13 mouse cellular contexts compared by ENCODE assay signal in the genomic region with DNA sequence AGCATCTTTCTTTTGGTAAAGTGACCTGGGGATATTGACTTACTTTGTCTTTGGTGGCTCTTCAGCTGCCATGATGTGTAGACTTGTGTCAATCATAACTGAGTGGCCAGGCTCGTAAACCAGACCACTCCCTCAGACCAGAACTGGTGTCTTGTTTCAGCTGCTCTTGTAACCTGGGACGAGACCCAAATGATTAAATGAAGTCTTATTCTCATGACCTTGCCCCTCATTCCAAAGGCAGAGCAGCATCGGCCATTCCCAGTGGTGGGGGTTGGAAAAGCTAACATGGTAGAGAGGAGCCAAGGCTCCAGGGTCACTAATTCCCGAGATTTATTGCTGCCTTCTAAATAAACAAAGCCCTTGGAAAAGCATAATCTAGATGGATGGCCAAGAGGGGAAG.
DNase-seq lines count a peak whose midpoint lies in the region; ATAC-seq and TF ChIP-seq lines count a peak whose summit lies in the region.
"Had no signal": no experiment of that assay in that cellular context is flagged by ENCODE, and none has a peak within 500 bp of the region (broad histone marks: within the 10 kb centered on the region; RNA-seq: fewer than 3 reads in every experiment).

No protein-coding gene starts in this region.

- H3K27ac ChIP-seq in liver, adult 2 months (replicated peaks; ENCODE audit: insufficient read depth, low read depth, low read length) = no peak overlapping the region
- peak overlapping the region; percentile 68 to 79 for H3K27ac ChIP-seq in heart, embryonic 14.5 days (replicated peaks in 1 of 2; ENCODE audit: control insufficient read depth in 1 of 2, insufficient read depth in 1 of 2, low read depth in 2 of 2, low read length in 2 of 2)
- H3K27ac ChIP-seq in kidney, adult 2 months (ENCODE audit: insufficient read depth, low read depth, low read length) = peak overlapping the region; percentile 32; the same call in 1 of the 2 replicates
- H3K27ac ChIP-seq: left cerebral cortex, adult 2 months; midbrain, embryonic 13.5 days had no signal

- no peaks in the 10 kb centered on the region for H3K27me3 ChIP-seq in liver, adult 2 months (ENCODE audit: control insufficient read depth, insufficient read depth, low read length)
- H3K27me3 ChIP-seq in heart, embryonic 14.5 days (ENCODE audit: control insufficient read depth, insufficient read depth, low read length) = no peaks in the 10 kb centered on the region
- H3K27me3 ChIP-seq in kidney, adult 2 months (replicated peaks; ENCODE audit: control insufficient read depth, insufficient read depth, low read length) = no peaks in the 10 kb centered on the region
- H3K27me3 ChIP-seq: CH12.LX; midbrain, embryonic 13.5 days had no signal

- no peaks in the 10 kb centered on the region for H3K9me3 ChIP-seq in heart, embryonic 14.5 days (ENCODE audit: control insufficient read depth, low read length)
- H3K9me3 ChIP-seq: midbrain, embryonic 13.5 days had no signal

- DNase-seq in liver, adult 2 months (ENCODE audit: extremely low read depth, low read depth, low spot score) = peak; percentile 34
- DNase-seq in liver = no peak
- DNase-seq in kidney, adult 2 months = peak; percentile 68
- DNase-seq in kidney, postnatal 4 days = peak; percentile 44 to 60
- no peak for DNase-seq in layer of hippocampus, adult 9-10 months (ENCODE audit: low spot score)
- no peak for DNase-seq in testis, postnatal 14 days (ENCODE audit: low spot score)
- DNase-seq: cerebellum, adult 11 months had no signal

- no peak overlapping the region for H3K4me3 ChIP-seq in liver, adult 2 months (ENCODE audit: insufficient read depth, low read depth, low read length)
- no peak overlapping the region for H3K4me3 ChIP-seq in heart, embryonic 14.5 days (ENCODE audit: control insufficient read depth in 1 of 2, insufficient read depth in 1 of 2, low read depth in 1 of 2, low read length in 2 of 2)
- no peak overlapping the region for H3K4me3 ChIP-seq in kidney, adult 2 months (ENCODE audit: insufficient read depth, low read depth, low read length)
- H3K4me3 ChIP-seq: left cerebral cortex, adult 2 months; midbrain, embryonic 13.5 days had no signal

- no peaks in the 10 kb centered on the region for H3K79me2 ChIP-seq in liver, adult 2 months (ENCODE audit: control insufficient read depth, insufficient read depth, low read length)

- H3K4me1 ChIP-seq in liver, adult 2 months (ENCODE audit: control insufficient read depth, insufficient read depth, low read length) = no peaks in the 10 kb centered on the region
- peaks cover 17 to 27% of the 10 kb centered on the region in 2 experiments for H3K4me1 ChIP-seq in heart, embryonic 14.5 days (ENCODE audit: control insufficient read depth in 2 of 2, insufficient read depth in 2 of 2, low read length in 2 of 2)
- no peaks in the 10 kb centered on the region for H3K4me1 ChIP-seq in kidney, adult 2 months (ENCODE audit: control insufficient read depth, insufficient read depth, low read length)

- H3K36me3 ChIP-seq in liver, adult 2 months (ENCODE audit: control insufficient read depth, insufficient read depth, low read length) = no peaks in the 10 kb centered on the region
- H3K36me3 ChIP-seq in heart, embryonic 14.5 days (ENCODE audit: control insufficient read depth, insufficient read depth, low read length) = no peaks in the 10 kb centered on the region
- H3K36me3 ChIP-seq in kidney, adult 2 months (ENCODE audit: control insufficient read depth, insufficient read depth, low read length) = no peaks in the 10 kb centered on the region
- H3K36me3 ChIP-seq: midbrain, embryonic 13.5 days had no signal

- no peak for TF ChIP-seq CTCF in liver, adult 2 months (IDR thresholded peaks at IDR 0.05; ENCODE audit: low read depth, low read length)
- no peak for TF ChIP-seq CTCF in kidney, adult 2 months (conservative IDR thresholded peaks at IDR 0.05; ENCODE audit: insufficient read depth, insufficient read length, low read depth, low read length)

- no peak overlapping the region for H3K9ac ChIP-seq in liver, adult 2 months (ENCODE audit: low read depth, low read length)
- H3K9ac ChIP-seq in heart, embryonic 14.5 days (ENCODE audit: low read length) = no peak overlapping the region
- H3K9ac ChIP-seq: midbrain, embryonic 13.5 days had no signal

- no peak for ATAC-seq in heart, embryonic 14.5 days (ENCODE audit: insufficient number of reproducible peaks, insufficient read depth, low FRiP score, low read depth)
- ATAC-seq: inflammation-experienced regulatory T-cells, adult 6 months; midbrain, embryonic 13.5 days had no signal

- 40% methylated on average over 4 of the region's 4 CpGs for WGBS in liver, adult 2 months
- 38% methylated on average over 4 of the region's 4 CpGs for WGBS in heart, embryonic 14.5 days
- WGBS in kidney, adult 2 months = 31% methylated on average over 4 of the region's 4 CpGs

- H3K4me2 ChIP-seq in heart, embryonic 14.5 days (ENCODE audit: low read length) = no peak overlapping the region
- H3K4me2 ChIP-seq: liver, embryonic 11.5 days; midbrain, embryonic 13.5 days had no signal

- TF ChIP-seq POLR2A in liver, adult 2 months (IDR thresholded peaks at IDR 0.05; ENCODE audit: extremely low read depth, insufficient read depth, low read length) = no peak
- no peak for TF ChIP-seq POLR2A in kidney, adult 2 months (IDR thresholded peaks at IDR 0.05; ENCODE audit: low read depth, low read length)

Comparison
In these comparisons a context has a peak if more than half of its experiments do, and no peak if none do; other contexts are left out.
1. DNase-seq: peak in liver, adult 2 months (single experiment), kidney, adult 2 months (single experiment) and kidney, postnatal 4 days (2 of 2); none in liver (single experiment), layer of hippocampus, adult 9-10 months (single experiment) and testis, postnatal 14 days (single experiment).